Mouse (Mus musculus) stomach, adult 2 months (tissue): ENCODE data around the gene Sdccag8. TPM values are rescaled to one million over a fixed set of nuclear protein-coding genes. Genes with fewer than 3 reads are reported as not detected.

ENCODE experiments used
- polyA plus RNA-seq: library from polyadenylated mRNA; depleted of rRNA; stranded (reverse); fragments of >200 nt; gene quantifications from 2 replicates; pipeline ENCODE4 v1.2.3, GENCODE M21; 2012; rRNA removed

Gene Sdccag8
- polyA plus RNA-seq = 0.73 and 1.1 TPM in 2 replicates

GRCm38 (mm10) chr1:176814591-176815062 is at the start of gene Sdccag8:
Gene Sdccag8 (plus strand): TSS chr1:176814660.

GRCm38 (mm10) chr1:176814036-176814420 is 432 bp upstream of the Sdccag8 start, which contains the start of gene Cep170:
Gene Cep170 (minus strand): TSS chr1:176814067.

Other genes starting within 250 kb of the Sdccag8 start
- gene Cep170, start 593 bp upstream of the Sdccag8 start, polyA plus RNA-seq = 0.26 and 0.30 TPM in 2 replicates